Mouse (Mus musculus) layer of hippocampus, adult 2 months (tissue): Measurements from ENCODE around the gene Fgfrl1. TPM values are rescaled to one million over a fixed set of nuclear protein-coding genes. Genes with fewer than 3 reads are reported as not detected.
A peak's percentile ranks its signal among the peaks of the same experiment; 100 is the strongest.

ENCODE experiments used
- DNase-seq, 2 experiments: peaks; one replicate each; pipeline ENCODE4 v3.0.0; 2022; ENCODE audit warnings: low spot score in 2 of 2
- H3K27ac ChIP-seq: fragments of 200-600 bp; 2 replicates; pipeline ENCODE4 v1.8.1; 2022
- H3K4me3 ChIP-seq: fragments of 200-600 bp; 2 replicates; pipeline ENCODE4 v1.8.1; 2022; ENCODE audit warnings: mild to moderate bottlenecking
- CTCF ChIP-seq: fragments of 200-600 bp; conservative IDR thresholded peaks from 2 replicates; pipeline ENCODE4 v1.8.1; 2022; ENCODE audit warnings: antibody characterized with exemption, mild to moderate bottlenecking, moderate library complexity
- total RNA-seq, 2 experiments: library from RNA; stranded (reverse); gene quantifications; 2 replicates each; pipeline ENCODE4 v1.2.3; 2021

Fgfrl1 gene
- total RNA-seq, 2 experiments from 2014 or later, result 21.3 to 22.4 TPM

DNA sequence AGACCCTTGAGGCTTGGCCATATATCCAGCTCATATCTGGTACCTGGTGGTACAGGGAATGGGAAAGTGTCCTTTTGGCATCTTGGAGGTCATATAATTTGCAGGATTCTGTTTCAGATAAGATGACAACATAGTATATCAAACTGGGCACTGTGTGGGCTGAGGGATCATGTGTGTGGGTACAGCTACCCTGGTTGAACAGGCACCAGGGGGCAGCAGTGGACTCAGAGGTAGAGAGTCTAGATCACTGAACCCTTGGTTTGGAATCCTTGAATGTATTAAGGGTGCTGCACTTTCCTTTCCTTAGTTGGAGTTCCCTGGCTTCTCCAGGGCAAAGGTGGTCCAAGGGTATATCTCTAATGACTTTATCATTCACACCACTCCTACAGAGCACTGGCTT, 21.4 kb upstream of the Fgfrl1 start:
- Histone ChIP-seq H3K27ac (peak overlapping the region; percentile 99; the same call in 1 of the 2 replicates), H3K4me3 (no peak overlapping the region)
- peak; percentile 75 for TF ChIP-seq CTCF
- no peak for DNase-seq

GRCm38 (mm10) chr5:108671757-108672156, 20.4 kb upstream of the Fgfrl1 start:
- TF ChIP-seq CTCF, result peak; percentile 51

DNA sequence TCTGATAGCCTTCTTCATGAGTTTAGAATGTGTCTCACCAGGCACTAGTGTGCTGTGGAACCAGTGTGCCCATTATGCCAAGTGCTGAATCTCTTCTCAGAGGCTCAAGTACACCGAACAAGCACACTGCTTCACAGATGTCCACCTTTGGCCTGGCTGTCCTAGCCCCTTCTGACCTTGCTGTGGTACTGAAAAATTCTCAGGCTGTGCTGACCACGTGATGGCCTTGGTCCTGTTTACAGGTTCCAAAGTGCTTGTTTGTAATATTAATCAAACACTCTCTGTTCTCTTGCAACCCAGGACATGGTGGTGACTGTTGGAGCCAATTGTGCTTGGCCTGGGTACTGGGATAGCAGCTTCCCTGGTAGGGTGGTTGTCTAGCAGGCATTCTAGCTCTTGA, 17.6 kb upstream of the Fgfrl1 start:
- Histone ChIP-seq H3K4me3 (no peak overlapping the region), H3K27ac (no peak overlapping the region)
- no peak for DNase-seq
- TF ChIP-seq CTCF, result no peak

More at GRCm38 (mm10) chr5:108671757-108672156, 20.4 kb upstream of the Fgfrl1 start:
- H3K4me3 ChIP-seq, result no peak overlapping the region
- H3K27ac ChIP-seq, result no peak overlapping the region
- no peak for DNase-seq

GRCm38 (mm10) chr5:108675251-108675816, 16.8 kb upstream of the Fgfrl1 start, which contains the start of gene Slc26a1:
Slc26a1 (minus strand) TSS chr5:108675569.
- no peak within 1 kb of the TSS for H3K4me3 ChIP-seq
- no peak for DNase-seq
- no peak for TF ChIP-seq CTCF
- peak within 1 kb of the TSS; percentile 93; the same call in 1 of the 2 replicates for H3K27ac ChIP-seq

DNA sequence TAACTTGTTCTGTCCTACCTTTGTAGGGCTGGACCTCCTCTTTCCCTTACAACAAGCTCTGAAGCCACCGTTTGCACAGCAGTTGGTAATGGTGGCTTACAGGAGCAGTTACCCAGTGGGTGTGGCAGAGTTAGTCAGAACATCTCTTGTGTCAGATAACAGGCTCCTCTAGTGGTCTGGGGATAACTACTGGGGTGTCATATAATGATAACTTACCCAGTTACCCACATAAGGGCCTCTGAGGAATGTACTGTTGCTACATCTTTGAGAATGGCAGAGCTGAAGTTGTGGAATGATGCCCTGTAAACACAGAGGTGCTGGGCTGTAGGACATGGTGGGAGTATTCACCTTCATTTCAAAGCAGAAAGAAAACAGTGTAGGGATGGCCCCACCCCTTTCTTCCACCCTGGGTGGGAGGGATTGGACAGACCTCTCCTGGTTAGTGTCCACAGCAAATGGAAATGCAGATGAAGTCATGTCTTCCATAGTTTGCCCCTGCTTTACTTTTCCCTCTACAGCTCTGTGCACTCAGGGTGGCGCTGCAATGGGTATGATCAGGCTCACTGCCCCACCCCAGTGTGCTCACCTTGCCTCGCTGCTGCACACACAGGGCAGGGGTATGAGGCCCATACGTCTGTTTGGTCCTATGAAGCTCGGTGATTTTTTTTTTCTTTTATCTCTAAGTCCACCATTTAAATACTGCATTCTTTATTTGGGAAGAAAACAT, 15.2 kb upstream of the Fgfrl1 start:
- TF ChIP-seq CTCF, result no peak

DNA sequence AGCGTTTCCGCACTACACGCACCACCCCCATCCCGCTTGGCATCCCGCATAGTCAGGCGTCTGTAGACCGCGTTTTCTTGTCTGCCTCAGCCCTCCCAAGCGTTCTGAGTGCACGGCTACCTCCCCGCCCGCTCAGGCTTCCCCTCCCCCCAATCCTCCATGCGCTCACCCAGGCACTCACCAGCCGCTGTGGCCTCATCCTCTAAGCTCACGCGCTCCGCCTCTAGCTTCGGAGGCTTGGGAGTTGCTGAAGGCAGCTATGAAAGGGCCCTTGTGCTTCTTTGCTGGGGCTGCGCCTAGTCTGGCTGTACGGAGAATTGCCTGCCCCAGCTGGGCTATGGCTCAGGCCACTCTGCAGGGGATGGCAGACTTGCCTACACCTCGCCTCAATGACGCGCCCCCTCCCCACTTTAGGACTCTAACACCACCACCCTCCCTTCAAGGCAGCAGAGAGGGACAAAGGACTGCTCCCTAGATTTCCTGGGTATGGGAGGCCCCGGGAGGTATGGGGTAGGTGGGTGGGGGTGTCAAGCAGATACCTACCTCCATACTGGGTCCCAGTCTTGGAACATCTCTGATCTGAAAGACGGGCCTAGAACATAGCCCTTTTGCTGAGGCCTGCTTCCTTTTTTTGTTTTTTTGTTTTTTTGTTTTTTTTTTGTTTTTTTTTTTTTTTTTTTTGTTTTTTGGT, 14.4 kb upstream of the Fgfrl1 start:
- peak; percentile 35 for TF ChIP-seq CTCF
- Histone ChIP-seq H3K27ac (peak overlapping the region; percentile 93), H3K4me3 (peak overlapping the region; percentile 50)
- DNase-seq, result peak; percentile 81 to 87

More for the DNA sequence above, 15.2 kb upstream of the Fgfrl1 start:
- peak overlapping the region; percentile 50 for H3K4me3 ChIP-seq
- no peak for DNase-seq
- peak overlapping the region; percentile 93 for H3K27ac ChIP-seq

GRCm38 (mm10) chr5:108678296-108678854, 13.8 kb upstream of the Fgfrl1 start:
- Histone ChIP-seq H3K4me3 (no peak overlapping the region), H3K27ac (peak overlapping the region; percentile 93)
- TF ChIP-seq CTCF, result no peak
- no peak for DNase-seq

DNA sequence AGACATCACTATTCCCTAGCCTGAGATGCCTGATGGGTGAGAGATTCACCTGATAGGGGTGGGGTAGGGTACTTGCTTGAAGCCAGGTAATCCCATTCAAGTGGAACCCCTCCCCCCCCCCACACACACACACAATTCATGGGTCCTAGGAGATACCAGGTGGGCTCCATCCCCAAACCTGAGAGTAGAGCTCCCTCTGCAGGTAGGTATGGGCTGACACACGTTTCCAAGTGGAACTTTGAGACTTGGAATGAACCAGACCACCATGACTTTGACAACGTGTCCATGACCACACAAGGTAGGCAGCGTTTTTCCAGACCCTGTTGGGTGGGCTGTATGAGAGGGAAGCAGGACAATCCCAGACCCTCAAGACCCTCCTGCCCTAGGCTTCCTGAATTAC, 12.3 kb upstream of the Fgfrl1 start:
- TF ChIP-seq CTCF, result peak; percentile 66
- Histone ChIP-seq H3K27ac (no peak overlapping the region), H3K4me3 (no peak overlapping the region)
- DNase-seq, result no peak

DNA sequence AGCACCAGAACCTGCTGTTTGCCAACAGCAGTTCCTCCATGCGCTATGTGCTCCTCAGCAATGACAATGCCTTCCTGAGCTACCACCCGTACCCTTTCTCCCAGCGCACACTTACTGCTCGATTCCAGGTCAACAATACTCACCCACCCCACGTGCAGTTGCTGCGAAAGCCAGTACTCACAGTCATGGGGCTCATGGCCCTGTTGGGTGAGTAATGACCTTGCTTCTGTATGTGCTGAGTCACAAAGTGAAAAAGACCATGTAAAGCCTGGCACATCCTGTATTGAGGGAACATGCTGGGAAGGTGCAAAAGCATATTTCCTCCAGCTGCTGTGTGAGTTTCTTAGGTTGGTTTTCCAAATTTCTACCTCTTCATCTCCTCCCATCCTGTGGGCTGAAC, 11.3 kb upstream of the Fgfrl1 start:
- DNase-seq, result no peak
- no peak for TF ChIP-seq CTCF
- no peak overlapping the region for H3K27ac ChIP-seq
- H3K4me3 ChIP-seq, result no peak overlapping the region

DNA sequence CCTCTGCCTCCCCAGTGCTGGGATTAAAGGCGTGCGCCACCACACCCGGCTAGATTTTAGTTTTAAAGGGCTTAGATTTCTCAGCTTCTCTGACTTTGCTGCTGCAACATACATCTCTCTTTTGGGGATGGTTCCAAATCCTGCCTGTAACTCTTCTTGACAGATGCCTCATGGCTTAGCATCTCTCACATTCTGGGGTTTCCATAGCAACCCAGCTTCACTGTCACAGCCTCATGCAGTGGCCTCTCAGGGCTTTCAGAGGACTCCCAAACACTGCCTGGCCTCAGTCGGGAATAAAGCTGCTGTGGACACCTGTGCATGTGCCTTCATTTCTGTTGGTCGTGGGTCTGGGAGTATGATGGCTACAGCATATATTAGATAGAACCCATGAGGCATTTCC, 3.1 kb upstream of the Fgfrl1 start:
- no peak for TF ChIP-seq CTCF
- H3K4me3 ChIP-seq, result no peak overlapping the region
- H3K27ac ChIP-seq, result peak overlapping the region; percentile 32; the same call in 1 of the 2 replicates
- DNase-seq, result peak; percentile 44 to 66

DNA sequence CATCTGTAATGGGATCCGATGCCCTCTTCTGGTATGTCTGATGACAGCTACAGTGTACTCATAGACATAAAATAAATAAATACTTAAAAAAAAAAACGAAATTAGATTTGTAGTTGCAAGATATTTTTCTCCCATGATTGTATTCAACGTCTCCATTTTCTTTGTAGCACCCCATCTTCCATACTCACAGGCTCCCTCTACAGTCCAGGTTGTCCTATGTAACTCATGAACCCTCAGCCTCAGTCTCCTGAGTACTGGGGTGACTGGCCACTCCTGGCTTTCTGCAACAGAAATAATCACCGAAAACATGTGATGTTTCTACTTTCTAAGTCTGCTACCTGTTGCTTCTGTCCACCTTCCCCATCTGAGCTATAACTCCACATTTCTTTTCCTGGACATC, 1.0 kb upstream of the Fgfrl1 start:
- no peak overlapping the region for H3K4me3 ChIP-seq
- peak; percentile 58 for TF ChIP-seq CTCF

DNA sequence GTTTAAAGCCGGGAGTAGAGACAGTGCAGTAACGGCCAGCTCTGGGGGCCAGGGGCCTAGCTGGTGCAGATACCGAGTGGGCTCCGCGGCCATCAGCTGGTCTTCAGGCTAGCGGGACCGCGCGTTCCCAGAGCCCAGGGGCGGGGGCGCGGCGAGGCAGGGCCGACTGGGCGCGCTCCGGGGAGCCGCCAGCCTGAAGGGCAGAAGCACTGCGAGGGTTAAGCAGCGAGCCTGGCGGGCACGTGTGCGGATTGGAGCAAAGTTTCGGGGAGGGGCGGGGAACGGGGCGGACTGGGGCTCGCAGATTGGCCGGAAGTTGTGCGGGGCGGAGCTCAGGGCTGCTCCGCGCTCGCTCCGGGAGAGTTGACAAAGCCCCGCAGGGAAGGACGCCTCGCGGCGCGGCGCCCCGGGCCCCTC, 1.7 kb downstream of the Fgfrl1 start:
- Histone ChIP-seq H3K27ac (0 out of 2 replicates have a peak overlapping the region, but pooled peaks have one; percentile 61), H3K4me3 (peak overlapping the region; percentile 65)
- peak; percentile 66 to 69 for DNase-seq
- TF ChIP-seq CTCF, result no peak

More for the DNA sequence above, 1.0 kb upstream of the Fgfrl1 start:
- H3K27ac ChIP-seq, result no peak overlapping the region
- DNase-seq, result no peak
